Mouse (Mus musculus) midbrain, embryonic 12.5 days (tissue): ENCODE data around the gene Fance. TPM values are rescaled to one million over a fixed set of nuclear protein-coding genes. Genes with fewer than 3 reads are reported as not detected.
A peak's percentile ranks its signal among the peaks of the same experiment; 100 is the strongest.

Experiments
- ATAC-seq: fragments of 200-750 bp; cut with Nextera tagmentation; 2 replicates; pipeline ENCODE4 v1.8.0; 2017; ENCODE audit warnings: low read depth, moderate TSS enrichment, moderate library complexity; ENCODE audit not compliant: low FRiP score
- H3K27ac ChIP-seq: fragments of 300-500 bp; sonication (generic); replicated peaks from 2 replicates; pipeline ENCODE4 v1.5.1; 2016; ENCODE audit warnings: mild to moderate bottlenecking
- H3K27me3 ChIP-seq: fragments of 300-500 bp; sonication (generic); 2 replicates; pipeline ENCODE4 v1.6.1; 2016; ENCODE audit warnings: mild to moderate bottlenecking
- H3K36me3 ChIP-seq: fragments of 300-500 bp; sonication (generic); 2 replicates; pipeline ENCODE4 v1.6.1; 2016
- H3K4me1 ChIP-seq: fragments of 300-500 bp; sonication (generic); 2 replicates; pipeline ENCODE4 v1.6.1; 2016
- H3K4me2 ChIP-seq: fragments of 300-500 bp; sonication (generic); replicated peaks from 2 replicates; pipeline ENCODE4 v1.6.1; 2016; ENCODE audit warnings: mild to moderate bottlenecking, moderate library complexity
- H3K4me3 ChIP-seq: fragments of 300-500 bp; sonication (generic); 2 replicates; pipeline ENCODE4 v1.5.1; 2016; ENCODE audit warnings: mild to moderate bottlenecking
- H3K9ac ChIP-seq: fragments of 300-500 bp; sonication (generic); replicated peaks from 2 replicates; pipeline ENCODE4 v1.6.1; 2016; ENCODE audit warnings: mild to moderate bottlenecking, moderate library complexity
- H3K9me3 ChIP-seq: fragments of 300-500 bp; sonication (generic); 2 replicates; pipeline ENCODE4 v1.6.1; 2016; ENCODE audit warnings: mild to moderate bottlenecking
- WGBS: fragments of 180-500 bp; shearing (Covaris S2); methylation state at CpG from one replicate; pipeline ENCODE4 v1.1.7; 2016; 5-methylcytosine and 5-hydroxymethylcytosine counted together
- polyA plus RNA-seq: library from polyadenylated mRNA; unstranded; fragments of >200 nt; fragmentation: Nextera tagmentation; extraction: Ambion mirVana; gene quantifications from 2 replicates; pipeline ENCODE4 v1.2.1, GENCODE M21; 2016

Fance gene
- polyA plus RNA-seq, 1 experiment from 2014 or later = 28.5 TPM

DNA sequence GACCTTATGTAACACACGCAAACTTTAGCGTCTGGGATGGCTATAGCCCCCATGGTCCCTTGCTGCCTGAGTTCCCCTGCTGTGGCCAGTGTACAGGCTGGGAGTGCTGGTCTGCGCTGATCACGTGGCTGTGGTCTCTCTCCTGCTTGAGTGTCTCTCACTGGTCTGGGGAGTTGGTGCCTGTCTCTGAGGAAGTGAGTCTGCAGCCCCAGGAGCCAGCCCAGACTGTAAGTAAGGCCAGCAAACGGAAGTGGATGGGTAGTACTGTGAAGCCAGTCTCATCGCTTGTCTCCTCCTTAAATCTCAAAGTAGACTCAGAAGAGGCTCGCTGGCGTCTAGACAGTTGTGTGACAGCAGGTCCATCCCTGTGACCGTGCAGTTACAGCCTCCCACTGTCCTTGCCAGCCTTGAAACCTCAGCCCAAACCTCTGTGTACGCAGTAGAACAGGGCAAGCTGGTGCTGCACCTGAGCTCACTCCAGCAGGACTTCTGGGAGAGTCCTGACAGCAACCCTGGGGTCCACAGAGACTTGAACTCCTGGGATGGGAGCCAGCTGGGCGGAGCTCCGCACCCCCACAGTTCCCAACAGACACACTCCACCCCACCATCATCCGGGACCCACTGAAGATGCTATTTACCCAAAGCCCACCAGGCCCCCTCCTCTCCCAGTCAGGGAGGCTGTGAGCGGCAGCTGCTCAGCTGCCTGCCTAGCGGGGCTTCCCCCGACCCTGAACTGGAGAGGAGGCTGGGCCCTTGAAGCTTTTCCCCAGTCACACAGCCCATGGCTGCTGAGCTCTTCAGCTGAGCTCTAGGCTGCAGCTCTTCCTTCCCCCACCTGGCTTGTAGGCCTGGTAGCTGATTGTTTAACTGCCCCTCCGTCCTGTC lies 18.6 kb upstream of the Fance start:
- no peak overlapping the region for H3K9ac ChIP-seq

DNA sequence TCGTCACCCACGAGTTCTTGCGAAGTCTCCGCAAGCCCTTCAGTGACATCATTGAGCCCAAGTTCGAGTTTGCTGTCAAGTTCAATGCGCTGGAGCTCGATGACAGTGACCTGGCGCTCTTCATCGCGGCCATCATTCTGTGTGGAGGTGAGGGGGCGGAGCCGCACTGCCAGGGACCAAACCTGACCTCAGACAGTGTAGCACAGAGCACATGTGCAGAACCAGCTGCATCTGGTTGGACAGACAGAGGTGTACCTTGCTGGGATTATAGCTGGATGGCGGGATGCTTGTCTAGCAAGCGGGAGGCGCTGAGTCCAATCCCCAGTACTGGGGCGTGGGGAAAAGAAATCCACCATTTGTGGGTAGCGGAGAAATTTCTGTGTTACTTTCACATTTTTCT lies 14.4 kb upstream of the Fance start:
- no peak for ATAC-seq

More for the DNA sequence above, 18.6 kb upstream of the Fance start:
- Histone ChIP-seq H3K4me3 (no peak overlapping the region), H3K4me1 (peaks cover 10% of the 10 kb centered on the region; the same call in 1 of the 2 replicates), H3K36me3 (0 out of 2 replicates have a peak, but pooled peaks cover 9% of the 10 kb centered on the region), H3K27me3 (no peaks in the 10 kb centered on the region), H3K4me2 (no peak overlapping the region), H3K9me3 (no peaks in the 10 kb centered on the region), H3K27ac (peak overlapping the region; percentile 31; the same call in 1 of the 2 replicates)
- no peak; the same call in 1 of the 2 replicates for ATAC-seq
- 66% methylated on average over 17 of the region's 17 CpGs for WGBS

DNA sequence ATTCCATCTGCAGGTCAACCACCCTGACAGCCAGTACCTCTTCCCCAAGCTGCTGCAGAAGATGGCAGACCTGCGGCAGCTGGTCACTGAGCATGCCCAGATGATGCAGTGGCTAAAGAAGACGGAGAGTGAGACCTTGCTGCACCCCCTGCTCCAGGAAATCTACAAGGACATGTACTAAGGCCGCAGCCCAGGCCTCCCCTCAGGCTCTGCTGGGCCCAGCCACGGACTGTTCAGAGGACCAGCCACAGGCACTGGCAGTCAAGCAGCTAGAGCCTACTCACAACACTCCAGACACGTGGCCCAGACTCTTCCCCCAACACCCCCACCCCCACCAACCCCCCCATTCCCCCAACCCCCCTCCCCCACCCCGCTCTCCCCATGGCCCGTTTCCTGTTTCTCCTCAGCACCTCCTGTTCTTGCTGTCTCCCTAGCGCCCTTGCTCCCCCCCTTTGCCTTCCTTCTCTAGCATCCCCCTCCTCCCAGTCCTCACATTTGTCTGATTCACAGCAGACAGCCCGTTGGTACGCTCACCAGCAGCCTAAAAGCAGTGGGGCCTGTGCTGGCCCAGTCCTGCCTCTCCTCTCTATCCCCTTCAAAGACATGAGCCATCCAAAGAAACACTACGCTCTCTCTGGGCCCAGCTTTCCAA lies 13.5 kb upstream of the Fance start:
- WGBS = 56% methylated on average over 11 of the region's 11 CpGs
- peak overlapping the region; percentile 24; the same call in 1 of the 2 replicates for H3K9ac ChIP-seq

More for the DNA sequence above, 14.4 kb upstream of the Fance start:
- no peak overlapping the region for H3K4me3 ChIP-seq
- no peaks in the 10 kb centered on the region for H3K9me3 ChIP-seq
- H3K4me1 ChIP-seq = peaks cover 15% of the 10 kb centered on the region; the same call in 1 of the 2 replicates
- WGBS = 96% methylated on average over 17 of the region's 17 CpGs
- H3K27ac ChIP-seq = no peak overlapping the region
- 0 out of 2 replicates have a peak, but pooled peaks cover 4% of the 10 kb centered on the region for H3K27me3 ChIP-seq
- H3K36me3 ChIP-seq = 0 out of 2 replicates have a peak, but pooled peaks cover 9% of the 10 kb centered on the region
- no peak overlapping the region for H3K9ac ChIP-seq
- no peak overlapping the region for H3K4me2 ChIP-seq

DNA sequence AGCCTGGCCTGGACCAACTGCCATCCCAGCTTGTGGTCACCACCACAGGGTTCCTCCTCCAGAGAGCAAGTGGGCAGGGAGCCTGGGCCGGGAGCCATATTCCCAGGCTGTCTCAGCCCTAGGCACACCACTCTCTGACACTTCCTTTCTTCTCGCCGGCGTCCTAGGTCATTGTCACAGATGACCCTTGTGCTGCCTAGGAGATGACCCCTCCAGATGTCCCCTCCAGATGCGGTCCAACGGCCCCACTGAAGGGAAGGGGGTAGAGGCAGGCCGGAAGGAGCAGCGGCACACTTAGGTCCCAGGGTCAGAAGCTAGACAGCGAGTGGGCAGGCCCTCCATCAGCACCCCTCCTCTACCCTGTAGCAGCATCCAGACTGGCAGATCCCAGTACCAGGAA lies 13.0 kb upstream of the Fance start:
- Histone ChIP-seq H3K9me3 (no peaks in the 10 kb centered on the region), H3K27ac (no peak overlapping the region), H3K9ac (peak overlapping the region; percentile 24; the same call in 1 of the 2 replicates), H3K27me3 (0 out of 2 replicates have a peak, but pooled peaks cover 4% of the 10 kb centered on the region), H3K4me1 (peaks cover 6% of the 10 kb centered on the region; the same call in 1 of the 2 replicates), H3K36me3 (0 out of 2 replicates have a peak, but pooled peaks cover 9% of the 10 kb centered on the region), H3K4me3 (no peak overlapping the region), H3K4me2 (no peak overlapping the region)
- ATAC-seq = no peak
- WGBS = 30% methylated on average over 9 of the region's 9 CpGs

More for the DNA sequence above, 13.5 kb upstream of the Fance start:
- Histone ChIP-seq H3K27me3 (0 out of 2 replicates have a peak, but pooled peaks cover 4% of the 10 kb centered on the region), H3K4me1 (peaks cover 11% of the 10 kb centered on the region; the same call in 1 of the 2 replicates), H3K9me3 (no peaks in the 10 kb centered on the region), H3K27ac (no peak overlapping the region), H3K4me2 (no peak overlapping the region), H3K36me3 (0 out of 2 replicates have a peak, but pooled peaks cover 9% of the 10 kb centered on the region), H3K4me3 (no peak overlapping the region)
- ATAC-seq = no peak

DNA sequence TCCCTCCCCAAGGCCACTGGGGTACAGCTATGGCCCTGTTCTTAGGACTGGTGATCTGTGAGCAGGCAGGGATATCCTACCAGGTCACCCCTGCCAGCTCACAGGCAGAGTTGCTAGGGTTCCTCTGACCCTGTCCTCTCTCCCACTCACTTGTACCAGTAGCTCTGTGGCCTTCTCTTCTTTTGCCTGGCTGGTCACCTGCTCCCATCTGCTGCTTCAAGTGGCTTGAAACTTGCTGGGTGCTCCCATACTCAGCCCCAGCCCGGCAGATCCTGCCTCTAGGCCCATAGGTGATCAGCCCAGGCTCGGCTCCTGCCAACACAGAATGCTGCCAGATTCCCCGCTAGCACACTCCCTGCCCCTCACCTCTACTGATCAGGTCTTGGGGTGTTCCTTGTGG lies 12.5 kb upstream of the Fance start:
- Histone ChIP-seq H3K27me3 (0 out of 2 replicates have a peak, but pooled peaks cover 4% of the 10 kb centered on the region), H3K4me2 (no peak overlapping the region), H3K9me3 (no peaks in the 10 kb centered on the region), H3K27ac (no peak overlapping the region), H3K36me3 (0 out of 2 replicates have a peak, but pooled peaks cover 9% of the 10 kb centered on the region), H3K9ac (no peak overlapping the region), H3K4me1 (peaks cover 5% of the 10 kb centered on the region; the same call in 1 of the 2 replicates), H3K4me3 (no peak overlapping the region)
- WGBS = 56% methylated on average over 3 of the region's 3 CpGs
- ATAC-seq = no peak

DNA sequence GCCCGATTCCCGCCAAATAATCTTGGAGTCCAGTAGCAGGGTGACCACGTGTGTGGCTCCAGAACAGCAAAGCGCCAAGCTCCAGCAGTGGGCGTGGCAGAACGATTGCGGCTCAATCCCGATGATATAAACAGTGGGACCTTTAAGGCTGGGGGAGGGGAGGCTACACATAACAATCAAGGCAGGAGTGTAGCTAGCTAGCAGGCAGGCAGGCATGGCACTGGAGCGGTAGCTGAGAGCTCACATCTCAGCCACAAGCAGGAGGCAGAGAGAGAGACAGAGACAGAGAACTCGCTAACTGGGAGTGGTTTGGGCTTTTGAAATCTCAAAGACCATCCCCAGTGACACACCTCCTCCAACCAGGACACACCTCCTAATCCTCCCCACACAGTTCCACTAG lies 8.1 kb upstream of the Fance start:
- Histone ChIP-seq H3K36me3 (no peaks in the 10 kb centered on the region), H3K9ac (no peak overlapping the region), H3K27me3 (peaks cover 7% of the 10 kb centered on the region; the same call in 1 of the 2 replicates), H3K9me3 (no peaks in the 10 kb centered on the region), H3K4me2 (no peak overlapping the region), H3K4me3 (no peak overlapping the region), H3K27ac (no peak overlapping the region), H3K4me1 (peaks cover 3% of the 10 kb centered on the region; the same call in 1 of the 2 replicates)
- ATAC-seq = no peak
- WGBS = 56% methylated on average over 10 of the region's 10 CpGs

DNA sequence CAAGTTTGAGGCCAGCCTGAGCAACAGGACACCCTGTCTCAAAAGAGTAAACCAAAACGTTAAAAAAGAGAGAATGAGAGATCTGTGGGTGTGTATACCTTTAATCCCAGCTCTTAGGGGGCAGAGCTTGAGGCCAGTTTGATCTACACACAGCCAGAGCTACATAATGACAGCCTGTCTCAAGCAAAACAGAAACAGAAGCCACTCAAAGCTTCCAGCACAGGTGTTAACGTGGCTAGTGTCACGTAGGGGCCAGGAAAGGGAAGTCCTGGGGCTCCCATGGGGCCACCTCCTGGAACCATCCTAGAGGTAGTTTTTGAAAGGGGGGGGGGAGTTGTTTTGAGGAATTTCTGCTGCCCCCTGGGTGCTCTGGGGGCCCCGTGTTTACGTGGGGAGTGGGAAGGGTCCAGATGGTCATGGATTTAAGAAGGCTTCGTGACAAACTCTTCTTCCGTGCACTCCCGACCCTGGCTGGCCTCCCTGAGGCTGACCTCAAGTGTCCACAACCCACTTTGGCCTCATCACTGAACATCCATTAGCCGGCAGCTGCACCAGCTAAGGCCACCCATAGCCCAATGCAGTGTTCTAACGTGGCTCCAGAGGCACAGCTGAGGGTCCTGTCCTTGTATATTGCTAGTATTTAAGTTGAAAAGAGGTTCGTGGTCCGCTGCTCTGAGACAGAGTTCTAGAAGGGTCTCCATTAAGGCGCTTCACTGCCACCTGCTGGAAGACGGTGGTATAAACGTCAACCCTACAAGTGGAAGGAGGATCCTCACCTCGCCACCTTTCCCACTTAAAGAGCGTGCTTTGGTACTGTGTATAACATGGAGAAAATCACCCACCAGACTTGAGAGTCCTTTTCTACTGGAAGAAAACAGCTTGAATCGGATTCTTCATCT lies 4.8 kb upstream of the Fance start:
- no peak overlapping the region for H3K4me3 ChIP-seq
- peaks cover 4% of the 10 kb centered on the region; the same call in 1 of the 2 replicates for H3K27me3 ChIP-seq
- H3K9ac ChIP-seq = no peak overlapping the region
- ATAC-seq = no peak
- peaks cover 3% of the 10 kb centered on the region for H3K4me1 ChIP-seq
- no peak overlapping the region for H3K4me2 ChIP-seq
- H3K27ac ChIP-seq = no peak overlapping the region
- WGBS = 23% methylated on average over 18 of the region's 18 CpGs
- H3K36me3 ChIP-seq = no peaks in the 10 kb centered on the region
- H3K9me3 ChIP-seq = no peaks in the 10 kb centered on the region

DNA sequence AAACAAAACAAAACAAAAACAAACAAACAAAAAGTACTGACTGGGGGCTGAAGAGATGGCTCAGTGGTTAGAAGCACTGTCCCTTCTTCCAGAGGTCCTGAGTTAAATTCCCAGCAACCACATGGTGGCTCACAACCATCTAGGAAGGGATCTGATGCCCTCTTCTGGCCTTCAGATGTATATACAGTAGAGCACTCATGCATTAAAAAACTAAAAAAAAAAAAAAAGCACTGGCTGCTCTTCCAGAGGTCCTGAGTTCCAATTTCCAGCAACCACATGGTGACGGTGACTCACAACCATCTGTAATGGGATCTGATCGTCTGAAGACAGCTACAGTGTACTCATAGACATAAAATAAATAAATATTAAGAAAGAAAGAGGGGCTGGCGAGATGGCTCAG lies 2.5 kb upstream of the Fance start:
- H3K4me2 ChIP-seq = no peak overlapping the region
- H3K9ac ChIP-seq = no peak overlapping the region
- no peaks in the 10 kb centered on the region for H3K9me3 ChIP-seq
- H3K27ac ChIP-seq = no peak overlapping the region
- H3K4me1 ChIP-seq = peaks cover 19% of the 10 kb centered on the region
- no peak for ATAC-seq
- peaks cover 3% of the 10 kb centered on the region; the same call in 1 of the 2 replicates for H3K36me3 ChIP-seq
- H3K4me3 ChIP-seq = no peak overlapping the region
- WGBS = 80% methylated on average over 3 of the region's 3 CpGs
- H3K27me3 ChIP-seq = peaks cover 3% of the 10 kb centered on the region; the same call in 1 of the 2 replicates

DNA sequence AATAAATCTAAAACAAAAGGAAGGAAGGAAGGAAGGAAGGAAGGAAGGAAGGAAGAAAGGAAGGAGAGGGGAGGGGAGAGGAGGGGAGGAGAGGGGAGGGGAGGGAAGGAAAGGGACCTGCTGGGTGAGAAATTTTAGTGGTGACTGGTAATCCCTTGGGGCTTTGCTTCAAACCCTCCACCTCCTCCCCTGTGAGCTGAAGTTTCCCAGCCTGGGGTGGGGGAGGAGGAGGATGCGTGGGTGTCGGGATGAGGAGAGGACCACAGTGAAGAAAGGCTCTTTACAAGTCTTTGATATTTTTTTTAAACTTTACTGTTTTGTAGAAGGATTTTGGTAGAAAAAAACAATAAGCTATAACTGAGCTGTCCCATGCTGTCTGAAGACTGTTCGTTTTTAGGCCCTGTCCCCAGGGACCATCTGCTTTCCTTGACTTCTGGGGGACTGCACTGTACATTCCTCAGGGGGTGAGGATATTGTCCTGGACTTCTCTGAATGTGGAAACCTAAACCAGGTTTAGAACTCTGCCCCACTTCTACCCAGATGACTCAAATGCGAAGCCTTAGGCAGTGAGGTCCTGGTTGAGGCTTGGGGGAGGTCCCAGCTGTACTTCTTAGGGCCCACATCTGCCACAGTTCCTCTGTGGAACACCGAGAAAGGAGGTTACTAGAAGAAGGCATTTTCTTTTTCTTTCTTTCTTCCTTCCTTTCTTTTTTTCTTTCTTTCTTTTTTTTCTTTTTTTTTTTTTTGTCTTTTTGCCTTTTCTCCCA lies 1.8 kb upstream of the Fance start:
- peaks cover 19% of the 10 kb centered on the region for H3K4me1 ChIP-seq
- no peak overlapping the region for H3K4me2 ChIP-seq
- ATAC-seq = no peak
- H3K4me3 ChIP-seq = no peak overlapping the region
- WGBS = 80% methylated on average over 5 of the region's 5 CpGs
- peaks cover 3% of the 10 kb centered on the region; the same call in 1 of the 2 replicates for H3K27me3 ChIP-seq
- H3K36me3 ChIP-seq = peaks cover 10% of the 10 kb centered on the region
- H3K27ac ChIP-seq = no peak overlapping the region
- H3K9ac ChIP-seq = no peak overlapping the region
- H3K9me3 ChIP-seq = no peaks in the 10 kb centered on the region

DNA sequence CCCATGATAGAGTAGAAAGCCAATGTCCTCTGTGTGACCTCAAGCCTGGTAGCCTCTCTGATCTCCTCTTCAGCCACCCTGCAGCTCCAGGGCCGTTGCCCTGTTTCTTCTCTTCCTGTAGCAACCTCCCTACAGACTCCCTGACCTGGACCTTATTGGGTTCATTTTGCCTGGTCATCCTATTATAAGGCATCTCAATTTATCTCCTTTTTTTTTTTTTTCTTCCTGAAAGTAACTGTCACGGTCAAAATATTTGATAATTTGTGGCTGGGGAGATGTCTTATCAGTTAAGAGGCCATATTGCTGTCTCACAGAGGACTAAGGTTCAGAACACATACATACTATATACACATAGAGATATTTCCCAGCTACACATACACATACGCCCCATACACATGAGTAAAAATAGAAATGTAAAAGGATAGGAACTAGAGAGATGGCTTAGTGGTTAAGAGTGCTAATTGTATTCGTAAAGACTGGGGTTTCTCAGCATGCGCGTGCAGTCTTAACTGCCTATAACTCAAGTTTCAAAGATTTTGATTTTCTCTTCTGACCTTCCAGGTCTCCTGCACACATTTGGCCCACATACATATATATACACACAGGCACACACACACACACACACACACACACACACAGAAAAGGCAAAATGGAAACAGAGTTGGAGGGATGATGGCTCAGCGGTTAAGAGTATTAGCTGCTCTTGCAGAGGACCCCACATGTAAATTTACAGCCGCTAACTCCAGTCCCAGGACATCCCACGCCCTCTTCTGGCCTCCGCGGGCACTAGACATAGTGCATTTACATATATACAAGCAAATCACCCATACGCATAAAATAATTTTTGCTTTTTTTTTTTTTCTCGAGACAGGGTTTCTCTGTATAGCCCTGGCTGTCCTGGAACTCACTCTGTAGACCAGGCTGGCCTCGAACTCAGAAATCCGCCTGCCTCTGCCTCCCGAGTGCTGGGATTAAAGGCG lies 797 bp upstream of the Fance start:
- Histone ChIP-seq H3K4me2 (peak overlapping the region; percentile 72), H3K27me3 (peaks cover 3% of the 10 kb centered on the region; the same call in 1 of the 2 replicates), H3K27ac (no peak overlapping the region), H3K9ac (no peak overlapping the region), H3K36me3 (peaks cover 20% of the 10 kb centered on the region), H3K9me3 (no peaks in the 10 kb centered on the region), H3K4me1 (peaks cover 19% of the 10 kb centered on the region), H3K4me3 (peak overlapping the region; percentile 72)
- WGBS = 27% methylated on average over 17 of the region's 17 CpGs
- ATAC-seq = peak; percentile 11
